26 mouse cellular contexts compared by ENCODE assay signal in genomic region chr6:61143031-61143430, GRCm38 (mm10).
"Had no signal": no experiment of that assay in that cellular context is flagged by ENCODE, and none has a peak within 500 bp of the region (broad histone marks: within the 10 kb centered on the region; RNA-seq: fewer than 3 reads in every experiment).

No protein-coding gene starts in this region.

- H3K4me1 ChIP-seq: heart, embryonic 13.5 days; heart, embryonic 15.5 days; hindbrain, embryonic 13.5 days; hindbrain, embryonic 15.5 days; kidney, embryonic 15.5 days; limb, embryonic 12.5 days; limb, embryonic 15.5 days; liver, embryonic 12.5 days had no signal

- H3K9me3 ChIP-seq: heart, embryonic 13.5 days; heart, embryonic 15.5 days; hindbrain, embryonic 13.5 days; hindbrain, embryonic 15.5 days; kidney, embryonic 15.5 days; limb, embryonic 12.5 days; limb, embryonic 15.5 days; liver, embryonic 12.5 days had no signal

- H3K27ac ChIP-seq: heart, adult 2 months; heart, embryonic 13.5 days; heart, embryonic 15.5 days; hindbrain, embryonic 13.5 days; hindbrain, embryonic 15.5 days; hindbrain, postnatal 0 days; kidney, embryonic 15.5 days; kidney, postnatal 0 days; limb, embryonic 12.5 days; limb, embryonic 15.5 days; liver, embryonic 12.5 days had no signal

- DNase-seq: gastrocnemius, postnatal 14 days; gastrocnemius, postnatal 36 days; heart, adult 11 months; heart, adult 2 months; heart, postnatal 14 days; heart, postnatal 36 days; kidney, adult 11 months; kidney, adult 2 months; kidney, adult 9 months; kidney, postnatal 14 days; kidney, postnatal 36 days; layer of hippocampus, adult 9-11 months; layer of hippocampus, postnatal 36 days; left cerebral cortex, postnatal 4 days had no signal

- H3K9ac ChIP-seq: heart, embryonic 13.5 days; heart, embryonic 15.5 days; hindbrain, embryonic 13.5 days; hindbrain, embryonic 15.5 days; kidney, embryonic 15.5 days; limb, embryonic 12.5 days; limb, embryonic 15.5 days; liver, embryonic 12.5 days had no signal

- H3K4me3 ChIP-seq: heart, adult 2 months; heart, embryonic 13.5 days; heart, embryonic 15.5 days; hindbrain, embryonic 13.5 days; hindbrain, embryonic 15.5 days; kidney, embryonic 15.5 days; limb, embryonic 12.5 days; limb, embryonic 15.5 days; liver, embryonic 12.5 days had no signal

- H3K36me3 ChIP-seq: heart, embryonic 13.5 days; heart, embryonic 15.5 days; hindbrain, embryonic 13.5 days; hindbrain, embryonic 15.5 days; kidney, embryonic 15.5 days; limb, embryonic 12.5 days; limb, embryonic 15.5 days; liver, embryonic 12.5 days had no signal

- H3K27me3 ChIP-seq: heart, embryonic 13.5 days; heart, embryonic 15.5 days; hindbrain, embryonic 13.5 days; hindbrain, embryonic 15.5 days; kidney, embryonic 15.5 days; limb, embryonic 12.5 days; limb, embryonic 15.5 days; liver, embryonic 12.5 days had no signal

- H3K4me2 ChIP-seq: heart, embryonic 11.5 days; heart, embryonic 13.5 days; heart, embryonic 15.5 days; hindbrain, embryonic 13.5 days; hindbrain, embryonic 15.5 days; kidney, embryonic 15.5 days; limb, embryonic 12.5 days; limb, embryonic 15.5 days; liver, embryonic 12.5 days had no signal

- ATAC-seq: hindbrain, postnatal 0 days; intestine, embryonic 16.5 days; liver, embryonic 12.5 days had no signal
